Mouse (Mus musculus): ENCODE measurements around the gene Trpc7. TPM values are rescaled to one million over a fixed set of nuclear protein-coding genes. Genes with fewer than 3 reads are reported as not detected.

Trpc7 gene
- not detected in 2 replicates for polyA plus RNA-seq (2011; ENCODE audit: insufficient read depth, insufficient read length, low read depth, missing spikeins)

DNA sequence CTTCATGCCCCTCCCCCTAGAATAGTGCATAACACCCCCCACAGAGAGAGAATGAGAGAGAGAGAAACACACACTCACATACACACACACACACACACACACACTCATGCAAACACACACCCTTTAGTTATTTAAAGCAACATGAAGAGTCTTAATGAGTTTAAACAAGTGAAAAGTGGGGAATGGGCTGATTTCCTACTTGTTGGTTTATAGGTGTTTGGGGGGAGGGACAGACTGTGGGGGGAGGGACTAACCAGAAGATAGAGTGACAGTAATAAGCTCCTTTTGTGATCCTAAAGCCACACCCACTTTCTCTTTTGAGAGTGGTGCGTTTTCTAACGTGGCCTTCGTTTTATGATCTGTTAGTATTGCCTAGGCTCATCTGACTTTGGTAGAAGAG lies at the start of gene Trpc7:
Gene Trpc7, minus strand, starts transcription at position 101 of the 400 bp plus-strand sequence.
- no peaks in the 10 kb centered on the region for H3K4me1 ChIP-seq (ENCODE audit: control insufficient read depth, insufficient read depth, low read length)
- no peaks in the 10 kb centered on the region for H3K9me3 ChIP-seq (replicated peaks; ENCODE audit: control insufficient read depth, insufficient read depth, low read length, poor library complexity, severe bottlenecking)
- no peak for TF ChIP-seq POLR2A (IDR thresholded peaks at IDR 0.05; ENCODE audit: insufficient read depth, low read length)
- TF ChIP-seq CTCF (IDR thresholded peaks at IDR 0.05; ENCODE audit: low read depth, low read length) = no peak
- TF ChIP-seq EP300 (IDR thresholded peaks at IDR 0.05; ENCODE audit: insufficient read depth, low read depth, low read length) = no peak
- H3K27me3 ChIP-seq (ENCODE audit: control insufficient read depth, insufficient read depth, low read length, poor library complexity, severe bottlenecking) = no peaks in the 10 kb centered on the region; the same call in 1 of the 2 replicates
- H3K9ac ChIP-seq (ENCODE audit: low read depth, poor library complexity, severe bottlenecking) = no peak within 1 kb of the TSS
- no peak within 1 kb of the TSS for H3K27ac ChIP-seq (ENCODE audit: insufficient read depth, low read length)
- H3K4me3 ChIP-seq (ENCODE audit: low read depth, low read length) = no peak within 1 kb of the TSS
- no peaks in the 10 kb centered on the region for H3K36me3 ChIP-seq (ENCODE audit: control insufficient read depth, insufficient read depth, low read length, poor library complexity, severe bottlenecking)

DNA sequence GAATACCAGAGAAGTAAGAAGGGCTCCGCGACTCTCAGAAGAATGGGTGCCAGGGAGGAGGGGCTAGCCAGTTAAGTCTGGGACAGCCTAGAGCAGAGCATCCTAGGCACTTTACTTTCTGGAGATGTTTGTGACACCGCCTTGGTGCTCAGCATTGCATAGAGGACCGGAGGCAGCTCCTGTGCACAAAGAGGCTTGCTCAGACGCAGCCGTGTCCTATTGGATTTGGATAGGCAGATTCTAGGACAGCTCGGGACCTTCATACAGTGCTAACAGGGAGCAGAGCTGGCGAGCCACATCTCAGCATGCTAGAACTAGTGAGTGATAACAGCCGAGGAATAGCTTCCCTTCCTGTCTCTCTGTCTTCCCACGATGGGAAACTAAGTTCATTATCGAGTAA lies 43.5 kb upstream of the Trpc7 start:
- Histone ChIP-seq H3K4me3 (ENCODE audit: low read depth, low read length) (no peak overlapping the region), H3K36me3 (ENCODE audit: control insufficient read depth, insufficient read depth, low read length, poor library complexity, severe bottlenecking) (no peaks in the 10 kb centered on the region), H3K4me1 (ENCODE audit: control insufficient read depth, insufficient read depth, low read length) (no peaks in the 10 kb centered on the region), H3K27me3 (ENCODE audit: control insufficient read depth, insufficient read depth, low read length, poor library complexity, severe bottlenecking) (no peaks in the 10 kb centered on the region), H3K9ac (ENCODE audit: low read depth, poor library complexity, severe bottlenecking) (no peak overlapping the region), H3K9me3 (replicated peaks; ENCODE audit: control insufficient read depth, insufficient read depth, low read length, poor library complexity, severe bottlenecking) (no peaks in the 10 kb centered on the region), H3K27ac (ENCODE audit: insufficient read depth, low read length) (no peak overlapping the region)
- TF ChIP-seq POLR2A (IDR thresholded peaks at IDR 0.05; ENCODE audit: insufficient read depth, low read length) (no peak), EP300 (IDR thresholded peaks at IDR 0.05; ENCODE audit: insufficient read depth, low read depth, low read length) (no peak), CTCF (IDR thresholded peaks at IDR 0.05; ENCODE audit: low read depth, low read length) (no peak)

- no peaks in the 10 kb centered on the region for H3K4me1 ChIP-seq (ENCODE audit: control insufficient read depth, insufficient read depth, low read length)
- H3K9ac ChIP-seq (ENCODE audit: low read depth, poor library complexity, severe bottlenecking) = no peak overlapping the region
- no peaks in the 10 kb centered on the region for H3K9me3 ChIP-seq (replicated peaks; ENCODE audit: control insufficient read depth, insufficient read depth, low read length, poor library complexity, severe bottlenecking)
- H3K36me3 ChIP-seq (ENCODE audit: control insufficient read depth, insufficient read depth, low read length, poor library complexity, severe bottlenecking) = no peaks in the 10 kb centered on the region
- TF ChIP-seq POLR2A (IDR thresholded peaks at IDR 0.05; ENCODE audit: insufficient read depth, low read length) = no peak
- no peak for TF ChIP-seq CTCF (IDR thresholded peaks at IDR 0.05; ENCODE audit: low read depth, low read length)
- TF ChIP-seq EP300 (IDR thresholded peaks at IDR 0.05; ENCODE audit: insufficient read depth, low read depth, low read length) = no peak
- H3K27me3 ChIP-seq (ENCODE audit: control insufficient read depth, insufficient read depth, low read length, poor library complexity, severe bottlenecking) = no peaks in the 10 kb centered on the region
- H3K4me3 ChIP-seq (ENCODE audit: low read depth, low read length) = no peak overlapping the region
- H3K27ac ChIP-seq (ENCODE audit: insufficient read depth, low read length) = no peak overlapping the region
Observed at GRCm38 (mm10) chr13:56933832-56934510, 38.2 kb upstream of the Trpc7 start.

DNA sequence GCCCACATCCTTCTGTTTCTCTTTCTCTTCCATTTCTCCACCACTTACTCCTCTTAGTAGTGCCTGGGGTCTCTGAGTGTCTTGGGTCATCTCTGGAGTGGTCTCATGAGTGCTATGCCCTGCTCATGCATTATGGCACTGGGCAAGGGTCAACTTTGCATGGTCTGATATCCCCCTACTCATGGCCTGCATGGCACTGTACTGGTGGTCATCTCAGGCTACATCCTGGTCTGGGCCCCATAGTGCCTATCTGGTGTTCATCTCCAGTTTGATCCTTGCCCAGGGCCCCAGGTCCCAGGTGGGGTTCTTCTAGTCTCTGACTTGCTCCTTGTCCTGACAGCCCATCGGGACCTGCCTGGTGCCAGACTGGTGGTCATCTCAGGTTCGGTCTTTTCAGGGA lies 34.6 kb upstream of the Trpc7 start:
- Histone ChIP-seq H3K36me3 (ENCODE audit: control insufficient read depth, insufficient read depth, low read length, poor library complexity, severe bottlenecking) (no peaks in the 10 kb centered on the region), H3K9ac (ENCODE audit: low read depth, poor library complexity, severe bottlenecking) (no peak overlapping the region), H3K9me3 (replicated peaks; ENCODE audit: control insufficient read depth, insufficient read depth, low read length, poor library complexity, severe bottlenecking) (no peaks in the 10 kb centered on the region), H3K27me3 (ENCODE audit: control insufficient read depth, insufficient read depth, low read length, poor library complexity, severe bottlenecking) (no peaks in the 10 kb centered on the region), H3K4me1 (ENCODE audit: control insufficient read depth, insufficient read depth, low read length) (no peaks in the 10 kb centered on the region), H3K27ac (ENCODE audit: insufficient read depth, low read length) (no peak overlapping the region), H3K4me3 (ENCODE audit: low read depth, low read length) (no peak overlapping the region)
- TF ChIP-seq CTCF (IDR thresholded peaks at IDR 0.05; ENCODE audit: low read depth, low read length) (no peak), EP300 (IDR thresholded peaks at IDR 0.05; ENCODE audit: insufficient read depth, low read depth, low read length) (no peak), POLR2A (IDR thresholded peaks at IDR 0.05; ENCODE audit: insufficient read depth, low read length) (no peak)

- Histone ChIP-seq H3K36me3 (ENCODE audit: control insufficient read depth, insufficient read depth, low read length, poor library complexity, severe bottlenecking) (no peaks in the 10 kb centered on the region), H3K9me3 (replicated peaks; ENCODE audit: control insufficient read depth, insufficient read depth, low read length, poor library complexity, severe bottlenecking) (no peaks in the 10 kb centered on the region), H3K4me1 (ENCODE audit: control insufficient read depth, insufficient read depth, low read length) (no peaks in the 10 kb centered on the region), H3K4me3 (ENCODE audit: low read depth, low read length) (no peak overlapping the region), H3K27ac (ENCODE audit: insufficient read depth, low read length) (no peak overlapping the region), H3K27me3 (ENCODE audit: control insufficient read depth, insufficient read depth, low read length, poor library complexity, severe bottlenecking) (no peaks in the 10 kb centered on the region), H3K9ac (ENCODE audit: low read depth, poor library complexity, severe bottlenecking) (no peak overlapping the region)
- no peak for TF ChIP-seq POLR2A (IDR thresholded peaks at IDR 0.05; ENCODE audit: insufficient read depth, low read length)
- TF ChIP-seq CTCF (IDR thresholded peaks at IDR 0.05; ENCODE audit: low read depth, low read length) = no peak
- TF ChIP-seq EP300 (IDR thresholded peaks at IDR 0.05; ENCODE audit: insufficient read depth, low read depth, low read length) = no peak
Observed at GRCm38 (mm10) chr13:56922976-56923375, 27.2 kb upstream of the Trpc7 start.

GRCm38 (mm10) chr13:56921251-56921650 lies 25.5 kb upstream of the Trpc7 start:
- TF ChIP-seq POLR2A (IDR thresholded peaks at IDR 0.05; ENCODE audit: insufficient read depth, low read length) (no peak), CTCF (IDR thresholded peaks at IDR 0.05; ENCODE audit: low read depth, low read length) (no peak), EP300 (IDR thresholded peaks at IDR 0.05; ENCODE audit: insufficient read depth, low read depth, low read length) (no peak)

More at GRCm38 (mm10) chr13:56921251-56921650, 25.5 kb upstream of the Trpc7 start:
- no peak overlapping the region for H3K4me3 ChIP-seq (ENCODE audit: low read depth, low read length)
- no peak overlapping the region for H3K27ac ChIP-seq (ENCODE audit: insufficient read depth, low read length)
- H3K36me3 ChIP-seq (ENCODE audit: control insufficient read depth, insufficient read depth, low read length, poor library complexity, severe bottlenecking) = no peaks in the 10 kb centered on the region
- H3K4me1 ChIP-seq (ENCODE audit: control insufficient read depth, insufficient read depth, low read length) = no peaks in the 10 kb centered on the region
- H3K27me3 ChIP-seq (ENCODE audit: control insufficient read depth, insufficient read depth, low read length, poor library complexity, severe bottlenecking) = no peaks in the 10 kb centered on the region
- H3K9me3 ChIP-seq (replicated peaks; ENCODE audit: control insufficient read depth, insufficient read depth, low read length, poor library complexity, severe bottlenecking) = no peaks in the 10 kb centered on the region
- H3K9ac ChIP-seq (ENCODE audit: low read depth, poor library complexity, severe bottlenecking) = no peak overlapping the region
